Mouse (Mus musculus) thymus, postnatal 4 days (tissue): ENCODE data around the gene Csrnp1.

Experiments
- DNase-seq: peaks from one replicate; pipeline ENCODE4 v3.0.0; 2021

Gene Csrnp1

DNA sequence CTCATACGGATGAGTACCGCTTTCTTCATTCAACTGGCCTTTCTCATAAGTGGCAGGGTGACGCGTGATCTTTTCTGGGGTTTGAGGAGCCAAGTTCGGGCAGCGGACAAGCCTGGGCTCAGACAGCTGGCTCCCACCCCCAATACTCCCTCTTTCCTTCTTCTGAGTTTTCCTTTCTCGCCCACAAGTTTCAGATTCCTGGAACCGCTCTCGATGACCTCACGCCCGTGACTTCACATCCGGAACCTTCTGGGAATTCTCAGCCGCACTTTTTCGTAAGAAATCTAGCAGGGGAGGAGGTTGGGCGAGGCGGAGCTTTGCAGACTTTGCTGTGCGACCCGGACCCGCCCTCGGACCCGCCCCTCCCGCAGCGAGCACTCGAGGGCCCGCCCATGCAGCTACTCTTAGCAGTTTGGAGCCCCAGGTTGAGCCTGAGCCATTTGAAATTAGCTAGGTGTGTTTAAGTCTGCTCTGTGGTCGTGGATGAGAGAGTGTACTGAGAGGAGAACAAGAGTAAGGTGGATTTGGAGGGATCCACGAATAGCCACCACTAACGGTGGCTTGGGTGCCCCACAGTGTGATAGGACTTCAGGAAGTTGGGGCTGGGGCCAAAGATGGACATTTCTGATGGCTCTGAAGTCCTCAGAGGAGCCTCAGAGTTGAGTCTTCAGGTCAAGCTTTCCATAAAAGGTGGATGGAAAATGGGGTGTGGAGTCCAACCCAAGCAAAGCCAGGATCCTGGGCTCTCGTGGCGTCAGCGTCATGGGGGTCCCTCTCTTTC is 17.7 kb upstream of the Csrnp1 start:
- DNase-seq: peak; percentile 87

DNA sequence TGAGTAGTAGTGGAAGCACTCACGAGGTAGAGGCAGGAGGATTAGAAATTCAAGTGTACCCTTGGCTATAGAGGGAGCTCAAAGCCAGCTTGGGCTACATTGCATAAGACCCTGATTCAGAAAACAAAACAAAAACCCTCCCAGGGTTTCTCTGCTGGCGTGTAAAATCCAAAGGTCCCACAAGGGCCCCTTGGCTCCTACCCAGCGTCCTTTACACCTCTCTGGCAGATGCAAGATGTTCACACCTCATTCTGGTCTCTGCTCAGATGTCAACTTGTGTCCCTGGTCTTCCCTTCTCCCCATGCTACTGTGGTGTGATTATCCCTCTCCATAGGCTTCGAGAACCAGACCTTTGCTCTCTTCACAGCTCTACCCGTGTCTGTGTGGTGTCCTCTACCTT is 16.3 kb upstream of the Csrnp1 start:
- no peak for DNase-seq

DNA sequence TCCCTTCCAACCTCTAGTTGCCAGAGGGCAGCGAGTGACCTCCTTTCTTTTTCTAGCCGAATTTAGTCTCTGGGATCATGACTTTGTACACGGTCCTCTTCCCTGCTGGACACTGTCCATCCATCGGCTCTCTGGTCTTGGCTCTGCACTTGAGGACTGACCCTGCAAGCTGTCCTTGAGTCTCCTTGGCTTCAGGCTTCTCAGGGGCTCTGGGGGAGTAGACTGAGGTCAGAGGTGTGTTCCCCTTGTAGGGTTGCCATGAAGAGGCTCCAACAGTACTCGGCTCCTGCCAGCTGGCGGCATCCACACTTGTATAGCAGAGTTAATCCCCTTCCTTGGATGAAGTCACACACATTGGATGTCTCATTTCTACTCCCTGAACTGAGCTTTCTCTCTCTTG is 15.2 kb upstream of the Csrnp1 start:
- no peak for DNase-seq

DNA sequence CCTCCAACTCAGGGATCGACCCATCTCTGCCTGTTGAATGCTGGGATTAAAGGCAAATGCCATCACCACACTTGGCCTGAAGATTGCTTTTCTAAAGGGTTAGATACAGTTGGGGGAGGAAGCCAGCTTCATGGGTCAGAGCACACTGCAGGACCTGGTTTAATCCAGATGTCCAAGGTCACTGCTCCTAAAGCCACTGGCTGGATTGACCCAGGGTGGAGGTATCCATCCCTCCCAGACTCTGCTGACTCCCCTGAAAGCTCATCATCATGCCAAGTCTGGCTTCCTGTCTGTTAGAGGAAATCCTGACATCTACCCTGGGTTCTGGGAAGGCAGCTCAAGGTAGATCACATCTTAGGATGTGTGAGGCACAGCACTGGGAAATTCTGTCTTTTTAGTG is 14.3 kb upstream of the Csrnp1 start:
- DNase-seq: no peak

DNA sequence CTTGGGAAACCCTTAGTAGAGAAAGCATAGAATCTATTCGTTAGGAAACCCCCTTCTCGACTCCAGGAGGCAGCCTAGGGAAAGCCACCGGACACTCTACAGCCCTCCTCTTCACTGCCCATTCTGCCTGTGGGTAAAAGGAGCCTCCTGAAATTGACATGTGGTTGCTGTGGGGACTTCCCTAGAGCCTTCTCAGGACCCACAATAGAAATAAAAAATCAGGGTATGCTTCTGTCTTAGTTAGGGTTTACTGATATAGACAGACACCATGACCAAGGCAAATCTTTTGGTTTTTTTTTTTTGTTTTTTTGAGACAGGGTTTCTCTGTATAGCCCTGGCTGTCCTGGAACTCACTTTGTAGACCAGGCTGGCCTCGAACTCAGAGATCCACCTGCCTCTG is 11.6 kb upstream of the Csrnp1 start:
- DNase-seq: no peak

DNA sequence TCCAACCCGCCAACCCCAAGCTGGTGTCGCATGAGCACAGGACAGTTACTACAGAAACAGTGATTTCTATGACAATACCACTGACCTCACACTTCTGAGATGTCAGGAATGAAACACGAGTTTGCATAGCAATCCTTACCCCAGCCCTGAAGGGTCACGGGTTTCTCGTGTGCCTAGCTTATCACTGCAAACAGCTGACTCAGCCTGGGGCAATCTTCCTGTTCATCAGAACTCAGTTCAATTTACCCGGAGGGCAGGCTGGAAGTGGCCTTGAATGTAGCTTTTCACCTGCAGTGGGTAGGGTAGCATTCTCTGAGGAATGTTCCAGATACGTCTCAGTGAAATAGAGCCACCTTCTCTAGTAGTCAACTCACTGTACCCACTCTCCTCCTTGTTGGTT is 9.7 kb upstream of the Csrnp1 start:
- peak; percentile 30 for DNase-seq

DNA sequence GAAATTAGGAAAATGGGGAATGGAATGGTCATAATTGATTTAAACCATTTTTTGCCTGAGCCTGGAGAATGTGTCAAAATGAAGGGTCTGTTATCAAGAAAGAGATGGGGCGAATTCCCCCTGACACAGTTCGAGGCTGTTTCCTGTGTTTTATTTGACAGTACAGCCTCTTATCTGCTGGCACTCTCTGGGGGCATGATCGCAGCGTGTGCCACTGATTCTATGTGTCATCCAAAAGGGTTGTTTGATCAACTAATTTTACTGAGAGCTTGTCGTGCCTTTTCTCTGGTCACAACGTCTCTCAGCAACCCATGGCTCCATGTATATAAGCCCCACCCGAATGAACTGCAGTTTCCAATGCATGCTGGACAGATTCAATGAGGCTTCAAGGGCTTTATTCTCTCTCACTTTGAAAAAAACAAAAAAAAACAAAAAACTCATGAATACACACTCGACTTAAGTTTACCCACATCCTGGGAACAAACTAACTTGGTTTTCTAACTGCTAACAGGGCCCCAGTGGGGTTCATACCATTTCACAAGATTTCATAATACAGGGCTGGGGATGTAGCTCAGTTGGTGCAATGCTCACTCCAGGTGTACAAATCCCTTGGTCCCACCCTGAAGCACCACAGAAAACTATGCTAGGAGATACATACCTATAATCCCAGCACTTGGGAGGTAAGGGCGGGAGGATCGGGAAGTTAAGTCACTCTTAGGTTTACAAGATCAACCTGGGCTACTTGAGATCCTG is 8.8 kb upstream of the Csrnp1 start:
- peak; percentile 48 for DNase-seq

DNA sequence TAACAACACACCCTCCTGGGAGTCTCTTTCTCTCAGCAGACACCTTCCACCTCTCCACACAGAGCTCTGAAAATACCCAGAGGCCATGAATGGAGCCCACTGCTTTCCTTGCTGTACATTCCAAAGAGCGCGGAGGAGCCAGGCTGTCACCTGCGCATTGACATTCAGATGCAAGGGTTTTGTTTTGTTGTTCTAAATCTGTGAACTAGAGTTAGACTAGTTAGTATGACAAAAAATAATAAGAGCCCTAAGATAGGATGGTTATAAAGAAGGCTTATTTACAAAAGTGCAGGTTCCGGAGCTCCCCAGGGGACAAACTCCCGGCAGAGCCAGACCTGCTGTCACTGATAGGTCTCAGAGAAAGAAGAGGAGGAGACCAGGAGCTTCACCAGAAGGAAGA is 6.9 kb upstream of the Csrnp1 start:
- DNase-seq: no peak

DNA sequence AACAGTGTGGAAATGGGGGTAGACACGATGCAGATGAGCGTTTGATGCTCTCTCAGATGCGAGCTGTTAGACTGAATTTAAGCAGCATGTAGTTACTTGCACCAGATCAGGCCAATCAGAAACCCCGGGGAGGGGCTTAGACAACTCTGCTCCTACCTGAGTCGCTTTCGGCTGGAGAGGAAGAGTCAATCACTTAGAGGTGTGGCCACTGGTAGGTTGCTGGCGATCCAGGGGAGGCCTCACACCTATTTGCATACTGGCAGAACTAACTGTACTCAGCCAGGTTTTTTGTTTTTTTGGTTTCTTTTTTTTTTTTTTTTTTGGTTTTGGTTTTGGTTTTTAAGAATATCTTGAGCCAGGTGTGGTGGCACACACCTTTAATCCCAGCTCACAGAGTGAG is 3.8 kb upstream of the Csrnp1 start:
- peak; percentile 46 for DNase-seq

DNA sequence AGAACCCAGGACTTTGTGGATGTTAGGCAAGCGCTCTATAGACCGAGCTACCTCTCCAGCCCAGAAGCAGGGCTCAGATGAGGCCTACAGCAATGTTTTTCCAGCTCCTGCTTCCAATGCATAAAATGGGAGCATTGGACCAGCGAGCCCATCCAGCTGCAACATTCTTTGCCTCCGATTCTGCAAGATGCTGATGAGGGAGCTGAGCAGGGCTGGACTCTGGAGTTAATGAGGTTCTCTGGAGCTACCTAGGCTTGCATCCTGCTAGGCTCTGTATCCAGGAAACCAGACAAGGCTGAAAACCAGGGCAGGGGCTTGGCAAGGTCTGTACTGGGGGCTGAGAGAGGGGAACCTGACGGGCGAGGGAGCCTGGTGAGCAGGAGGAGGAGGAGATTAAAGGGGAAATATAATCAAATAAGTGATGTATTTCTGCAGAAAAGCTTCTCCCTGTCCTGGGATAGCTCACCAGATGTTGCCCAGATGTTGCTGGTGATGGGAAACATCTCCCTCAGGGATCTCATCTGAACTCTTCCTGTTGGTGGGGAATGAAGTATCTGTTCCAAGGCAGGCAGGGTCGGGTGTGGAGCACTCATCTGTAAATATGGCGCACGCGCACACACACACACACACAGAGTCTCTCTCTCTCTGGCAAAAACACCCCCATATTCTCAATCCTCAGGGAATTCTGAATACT is 1.6 kb upstream of the Csrnp1 start:
- no peak for DNase-seq

DNA sequence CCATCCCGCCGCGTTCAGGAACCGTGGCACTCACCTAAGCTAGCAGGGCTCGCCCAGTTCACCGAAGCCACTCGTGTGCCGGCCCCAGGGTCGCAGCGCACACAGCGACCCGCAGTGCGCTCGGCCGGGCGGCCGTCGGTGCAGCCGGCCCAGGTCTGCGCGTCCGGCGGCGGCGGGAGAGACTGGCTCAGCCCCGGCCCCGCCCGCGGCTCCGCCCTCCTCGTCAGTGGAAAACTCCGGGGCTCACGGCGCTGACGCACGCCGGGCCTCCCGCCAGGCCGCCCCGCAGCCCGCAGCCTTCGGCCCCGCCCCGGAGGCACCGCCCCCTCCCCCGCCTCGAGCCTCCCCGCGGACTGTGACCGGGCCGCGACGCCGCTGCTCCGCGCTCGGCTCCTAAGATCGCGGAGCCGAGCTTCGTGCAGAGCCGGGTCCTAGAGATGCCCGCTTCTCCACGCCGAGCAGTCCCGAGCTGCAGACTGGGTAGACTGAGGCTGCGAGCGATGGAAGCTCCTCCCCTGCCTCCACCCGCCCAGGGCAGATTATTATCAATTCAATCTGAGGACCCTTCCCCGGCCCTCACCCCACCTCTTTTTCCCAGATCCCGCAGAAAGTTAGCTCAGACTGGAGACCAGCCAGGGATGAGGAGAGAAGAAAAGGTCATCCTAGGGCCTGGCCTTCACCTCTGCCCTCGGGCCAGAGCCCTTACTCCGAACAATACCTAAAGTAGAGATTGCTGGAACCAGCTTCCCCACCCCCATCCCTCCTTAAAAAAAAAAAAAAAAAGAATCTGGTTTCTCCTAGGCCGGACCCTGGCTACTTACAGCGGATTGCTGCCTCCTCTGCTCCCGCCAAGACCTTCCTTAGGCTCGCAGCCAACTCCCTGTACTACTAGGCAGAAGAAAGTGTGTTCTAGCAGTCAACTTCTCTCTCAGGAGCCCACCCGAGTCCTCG is 598 bp downstream of the Csrnp1 start:
- peak; percentile 90 for DNase-seq

DNA sequence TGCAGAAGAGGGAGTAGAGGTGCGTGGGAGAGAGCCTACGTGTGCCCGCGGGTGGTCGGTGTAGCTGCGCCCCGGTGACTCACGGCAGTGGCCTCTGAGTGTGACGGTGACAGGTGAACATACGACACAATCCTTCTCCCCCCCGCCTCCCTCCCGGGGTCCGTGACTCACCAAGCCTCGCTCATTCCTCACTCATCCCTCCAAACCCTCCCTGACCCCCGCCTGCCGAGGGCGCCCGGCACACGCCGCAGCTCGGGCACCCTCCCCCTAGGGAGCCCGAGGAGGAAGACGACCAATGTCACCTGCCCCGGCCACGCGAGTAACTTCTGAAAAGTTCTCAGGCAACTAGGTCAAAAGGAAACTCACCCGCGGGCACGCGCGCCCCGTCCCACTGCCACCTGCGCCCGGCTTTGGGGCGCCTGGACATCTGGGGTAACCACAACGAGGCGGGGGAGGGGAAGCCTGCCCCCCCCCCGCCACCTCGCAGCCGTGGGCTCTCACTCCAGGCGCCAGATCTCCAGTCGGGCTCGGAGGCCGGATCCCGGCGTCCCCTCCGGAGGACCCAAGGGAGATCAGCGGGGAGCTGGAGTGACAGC is 1.4 kb downstream of the Csrnp1 start:
- DNase-seq: peak; percentile 80

DNA sequence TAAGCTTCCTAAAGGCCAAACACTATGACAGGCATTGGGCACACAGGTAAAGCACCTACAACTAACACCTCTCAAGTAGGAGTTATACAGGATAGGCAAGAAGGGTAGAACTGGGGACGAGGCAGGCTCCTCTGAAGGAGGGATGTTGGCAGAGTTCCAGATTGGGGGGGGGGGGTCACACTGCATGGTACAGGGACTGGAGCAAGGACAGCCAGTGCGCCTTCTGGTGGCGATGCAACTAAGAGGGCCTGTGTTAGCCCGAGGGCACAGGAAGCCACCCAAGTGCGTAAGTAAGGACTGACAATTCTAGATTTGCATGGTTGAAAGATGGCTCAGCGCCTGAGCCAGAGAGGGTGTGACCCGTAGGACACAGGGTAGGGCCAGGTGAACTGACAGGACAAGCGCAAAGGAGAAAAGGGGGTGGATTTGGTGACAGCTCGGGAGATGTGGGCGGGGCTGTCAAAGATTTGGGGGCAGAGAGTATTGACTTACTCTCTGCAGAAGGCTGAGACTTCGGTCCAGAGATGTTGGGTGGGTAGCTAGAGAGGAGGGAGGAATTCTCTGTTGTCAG is 2.1 kb downstream of the Csrnp1 start:
- peak; percentile 89 for DNase-seq

DNA sequence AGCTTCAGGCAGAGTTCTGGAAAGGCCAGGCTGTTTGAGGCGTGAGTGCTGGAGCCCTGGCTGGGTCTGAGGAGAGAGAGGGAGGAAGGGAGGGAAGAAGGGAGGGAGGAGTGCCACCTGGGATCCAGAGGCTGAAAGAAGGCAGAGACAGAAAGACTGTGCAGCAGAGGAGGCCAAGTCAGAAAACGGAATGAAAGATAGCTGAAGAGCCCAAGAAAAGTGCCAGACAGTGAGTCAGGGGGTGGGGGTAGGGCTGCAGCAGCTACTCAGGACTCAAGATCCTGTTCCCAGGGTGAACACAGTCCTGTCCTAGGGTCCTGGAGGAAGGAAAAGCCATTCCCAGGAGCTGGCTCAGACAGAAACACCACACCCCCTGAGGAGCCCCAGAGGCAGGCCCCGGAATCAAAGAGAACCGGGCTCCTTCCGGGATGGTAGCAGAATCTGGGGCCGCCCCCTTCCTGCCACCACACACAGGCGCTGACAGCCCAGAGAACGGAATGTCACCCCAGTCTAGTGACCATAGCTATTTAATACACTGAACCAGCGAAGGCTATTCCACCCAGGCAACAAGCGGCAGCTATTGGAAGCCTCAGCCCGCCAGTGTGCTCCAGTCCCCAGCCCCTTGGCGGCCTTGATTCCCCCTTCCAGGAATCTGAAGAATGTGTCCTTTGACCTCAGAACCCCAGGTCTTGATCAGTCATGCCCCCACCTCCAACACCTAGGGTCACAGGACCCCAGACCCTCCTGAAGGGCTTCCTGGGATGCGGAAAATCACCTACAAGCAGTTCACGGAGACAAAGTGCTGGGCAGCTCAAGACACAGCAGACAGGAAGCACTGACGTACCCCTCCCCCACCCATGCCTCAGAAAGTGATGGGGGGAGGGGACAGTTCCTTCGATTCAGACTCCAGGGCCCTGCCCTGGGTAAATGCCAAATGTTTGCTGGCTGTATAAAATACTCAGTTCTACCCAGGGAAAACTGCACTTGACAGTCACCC is 3.0 kb downstream of the Csrnp1 start:
- DNase-seq: peak; percentile 86

DNA sequence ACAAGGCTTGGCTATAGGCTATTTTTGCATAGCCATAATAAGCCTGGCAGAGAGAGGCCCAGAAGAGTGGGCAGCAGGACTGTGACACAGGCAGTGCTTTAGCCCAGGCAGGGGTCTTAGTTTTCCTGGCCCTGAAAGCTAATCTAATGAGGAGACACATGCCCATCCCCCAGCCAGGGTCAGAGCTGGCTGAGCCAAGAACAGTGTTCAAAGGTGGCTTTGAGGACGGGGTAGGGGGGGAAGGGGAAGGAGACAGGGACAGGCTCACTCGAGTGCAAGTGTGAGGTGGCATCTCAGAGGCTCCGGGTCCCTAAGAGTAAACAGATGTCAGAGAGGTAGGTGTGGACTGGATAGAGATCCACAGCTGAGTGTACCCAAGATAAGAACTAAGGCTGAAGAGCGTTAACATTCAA is 3.7 kb downstream of the Csrnp1 start:
- DNase-seq: peak; percentile 60

DNA sequence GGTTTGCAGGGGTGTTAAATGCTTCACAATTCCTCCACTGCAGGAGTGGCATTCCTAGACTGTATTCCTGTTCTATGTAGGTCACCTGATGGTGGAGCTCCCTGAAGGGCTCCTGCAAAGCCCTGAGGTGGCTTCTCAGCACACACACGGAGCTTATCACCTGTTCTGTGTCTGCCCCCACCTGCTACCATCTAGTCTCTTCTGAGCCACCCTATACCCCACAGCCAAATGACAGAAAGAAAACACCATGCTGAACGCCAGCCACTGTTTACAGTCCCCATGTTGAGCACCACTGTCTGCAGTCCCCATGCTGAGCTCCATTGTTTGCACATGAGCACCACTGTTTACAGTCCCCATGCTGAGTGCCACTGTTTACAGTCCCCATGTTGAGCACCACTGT is 4.7 kb downstream of the Csrnp1 start:
- DNase-seq: no peak

DNA sequence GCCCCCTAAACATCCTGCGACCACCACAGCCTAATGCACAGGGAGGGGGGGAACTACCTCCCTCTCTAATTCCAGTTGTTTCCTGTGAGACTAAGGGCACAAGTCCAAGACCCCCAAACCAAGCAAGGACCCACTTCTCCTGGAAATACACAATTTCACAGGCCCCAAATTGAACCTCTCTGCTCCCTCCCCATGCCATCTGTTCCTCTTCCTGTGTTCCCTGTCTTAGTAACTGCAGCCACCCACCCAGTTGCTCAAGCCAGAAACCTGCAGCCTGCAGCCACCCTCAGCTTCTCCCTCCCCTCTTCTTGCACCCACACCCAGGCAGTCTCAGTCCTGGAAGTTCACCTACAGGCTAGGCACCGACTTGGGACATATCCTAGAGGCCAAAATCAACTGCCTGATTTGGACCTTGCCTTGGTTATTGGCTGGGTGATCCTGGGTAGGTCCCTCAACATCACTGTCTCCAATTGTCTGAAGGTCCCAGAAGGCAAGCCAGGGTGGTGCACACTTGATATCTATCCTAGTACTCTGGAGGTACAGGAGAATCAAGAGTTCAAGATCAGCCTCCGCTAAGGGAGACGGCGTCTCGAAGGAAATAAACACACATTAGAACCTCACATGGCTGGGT is 5.5 kb downstream of the Csrnp1 start:
- DNase-seq: peak; percentile 47

DNA sequence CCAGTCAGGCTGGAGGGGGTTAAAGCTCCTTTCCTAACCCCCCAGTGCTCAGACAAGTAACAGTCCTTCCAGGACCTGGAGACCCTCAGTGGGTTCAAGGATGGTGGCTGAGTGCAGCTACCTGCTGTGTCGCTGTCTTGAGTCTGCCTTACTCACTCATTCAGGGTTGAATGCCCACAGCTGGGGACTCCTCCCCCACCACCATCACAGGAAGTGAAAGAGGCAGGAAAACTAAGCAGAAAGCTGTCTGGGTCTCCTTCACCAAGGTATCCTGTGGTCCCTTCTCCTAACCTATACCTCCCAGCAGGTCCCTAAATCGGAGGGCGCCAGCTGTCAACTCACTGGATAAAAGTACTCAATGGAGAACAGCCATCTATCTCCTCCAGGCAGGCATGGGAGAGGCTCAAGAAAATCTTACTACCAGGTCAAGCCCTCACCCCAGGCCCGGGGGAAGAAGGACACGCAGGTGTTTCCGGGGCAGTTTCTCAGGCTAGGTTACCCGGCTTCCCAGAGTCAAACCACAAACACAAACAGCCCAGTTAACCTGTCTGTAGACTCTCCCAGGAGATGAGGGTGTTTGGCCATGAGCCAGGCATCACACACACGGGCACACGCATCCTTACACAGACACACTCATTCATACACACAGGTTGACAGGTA is 6.2 kb downstream of the Csrnp1 start:
- DNase-seq: peak; percentile 76

DNA sequence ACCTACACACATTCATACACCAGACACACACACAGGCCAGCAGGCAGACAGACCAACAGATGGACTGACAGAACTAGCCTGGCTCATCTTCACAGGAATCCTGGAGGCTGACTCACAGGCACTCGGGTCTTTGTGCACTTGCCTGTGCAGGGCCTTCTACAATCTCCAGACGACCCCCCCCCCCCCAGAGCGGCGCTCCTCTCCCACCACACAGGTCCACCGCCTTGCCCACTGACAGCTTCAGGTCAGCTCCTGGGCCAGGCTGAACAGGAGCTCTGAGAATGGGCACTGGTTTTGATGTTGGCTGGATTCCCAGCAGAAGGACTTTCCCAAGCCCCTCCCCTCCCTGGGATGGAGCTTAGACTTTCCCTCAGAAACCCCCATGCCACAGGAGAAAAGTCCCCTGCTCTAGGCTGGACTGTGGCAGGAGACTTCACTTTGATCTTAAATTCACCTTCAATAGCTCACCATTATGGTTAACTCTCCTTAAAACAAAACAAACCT is 6.8 kb downstream of the Csrnp1 start:
- DNase-seq: no peak
